Mouse (Mus musculus) midbrain, postnatal 0 days (tissue): ENCODE measurements at regions not wholly inside any gene's neighbourhood (a gene's known extent, or its start where the extent isn't known, plus 50 kb on each side); places are given as distances from the start of the nearest gene placed in this dataset.

Experiments
- ATAC-seq: fragments of 200-750 bp; cut with Nextera tagmentation; 2 replicates; pipeline ENCODE4 v1.8.0; 2017; ENCODE audit warnings: moderate number of reproducible peaks, mild to moderate bottlenecking, moderate TSS enrichment, moderate library complexity; ENCODE audit not compliant: low FRiP score
- DNase-seq: peaks from one replicate; pipeline ENCODE4 v3.0.0-alpha.2; 2015; ENCODE audit warnings: low spot score
- H3K27ac ChIP-seq: fragments of 300-500 bp; sonication (generic); 2 replicates; pipeline ENCODE4 v1.5.1; 2014; ENCODE audit warnings: low read depth, mild to moderate bottlenecking, low read length, mixed read lengths
- H3K27me3 ChIP-seq: fragments of 300-500 bp; sonication (generic); 2 replicates; pipeline ENCODE4 v1.6.1; 2014; ENCODE audit warnings: low read length, control low read depth, mixed read lengths; ENCODE audit not compliant: insufficient read depth
- H3K36me3 ChIP-seq: fragments of 300-500 bp; sonication (generic); 2 replicates; pipeline ENCODE4 v1.6.1; 2014; ENCODE audit warnings: low read length, control low read depth, mixed read lengths; ENCODE audit not compliant: insufficient read depth
- H3K4me1 ChIP-seq: fragments of 300-500 bp; sonication (generic); 2 replicates; pipeline ENCODE4 v1.6.1; 2014; ENCODE audit warnings: mild to moderate bottlenecking, control low read depth, antibody characterized with exemption, low read length, mixed read lengths; ENCODE audit not compliant: insufficient read depth
- H3K4me2 ChIP-seq: fragments of 300-500 bp; sonication (generic); 2 replicates; pipeline ENCODE4 v1.6.1; 2014; ENCODE audit warnings: low read depth, mild to moderate bottlenecking, low read length, mixed read lengths; ENCODE audit not compliant: poor library complexity, severe bottlenecking
- H3K4me3 ChIP-seq: fragments of 300-500 bp; sonication (generic); 2 replicates; pipeline ENCODE4 v1.5.1; 2014; ENCODE audit warnings: low read depth, mild to moderate bottlenecking, low read length, moderate library complexity
- H3K9ac ChIP-seq: fragments of 300-500 bp; sonication (generic); replicated peaks from 2 replicates; pipeline ENCODE4 v1.6.1; 2014; ENCODE audit warnings: mild to moderate bottlenecking, low read length, moderate library complexity, mixed read lengths; ENCODE audit not compliant: poor library complexity, severe bottlenecking
- H3K9me3 ChIP-seq: fragments of 300-500 bp; sonication (generic); 2 replicates; pipeline ENCODE4 v1.6.1; 2016; ENCODE audit warnings: low read length, control low read depth
- CTCF ChIP-seq: IDR thresholded peaks from 2 replicates; pipeline ENCODE4 v1.5.1; 2016; ENCODE audit warnings: antibody characterized with exemption, mild to moderate bottlenecking
- WGBS: fragments of 180-500 bp; shearing (Covaris S2); extraction: QIAGEN DNeasy Blood & Tissue Kit; methylation state at CpG from one replicate; pipeline ENCODE4 v1.1.7; 2014; 5-methylcytosine and 5-hydroxymethylcytosine counted together

DNA sequence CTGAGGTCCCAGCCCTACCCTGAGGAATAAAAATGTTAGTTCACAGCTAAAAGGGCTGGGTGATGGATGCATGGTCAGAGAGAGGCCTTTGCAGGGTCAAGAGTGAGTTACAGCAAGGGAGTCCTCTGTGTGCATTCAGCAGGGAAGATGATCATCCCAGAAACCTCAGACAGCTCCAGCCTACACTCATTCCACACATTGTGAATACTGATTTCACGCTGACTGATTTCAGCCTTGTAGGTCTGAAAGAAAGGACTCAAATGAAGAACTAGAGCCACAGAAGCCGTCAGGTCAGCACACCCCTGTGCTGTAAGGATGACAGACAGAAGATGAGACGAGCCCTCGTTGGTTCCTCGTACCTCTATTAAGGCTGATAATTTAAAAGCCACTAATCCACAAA, 2858.0 kb upstream of the 5930422O12Rik start:
- no peaks in the 10 kb centered on the region for H3K9me3 ChIP-seq
- whole genome bisulfite sequencing: 28% methylated on average over 5 of the region's 5 CpGs
- DNase-seq (no peak), ATAC-seq (no peak)
- H3K27ac ChIP-seq: no peak overlapping the region
- no peaks in the 10 kb centered on the region for H3K4me1 ChIP-seq
- H3K4me2 ChIP-seq: no peak overlapping the region
- no peak for TF ChIP-seq CTCF
- H3K9ac ChIP-seq: no peak overlapping the region
- no peaks in the 10 kb centered on the region for H3K36me3 ChIP-seq
- H3K27me3 ChIP-seq: no peaks in the 10 kb centered on the region
- H3K4me3 ChIP-seq: no peak overlapping the region

GRCm38 (mm10) chr8:30587508-30587907, 2841.0 kb upstream of the 5930422O12Rik start:
- TF ChIP-seq CTCF: no peak
- H3K36me3 ChIP-seq: no peaks in the 10 kb centered on the region
- H3K27ac ChIP-seq: no peak overlapping the region
- ATAC-seq (no peak), DNase-seq (no peak)
- WGBS: 87% methylated on average over 5 of the region's 5 CpGs
- no peak overlapping the region for H3K9ac ChIP-seq
- no peaks in the 10 kb centered on the region for H3K9me3 ChIP-seq
- no peaks in the 10 kb centered on the region for H3K4me1 ChIP-seq
- H3K27me3 ChIP-seq: no peaks in the 10 kb centered on the region
- no peak overlapping the region for H3K4me3 ChIP-seq
- H3K4me2 ChIP-seq: no peak overlapping the region

GRCm38 (mm10) chr8:30602421-30602820, 2826.1 kb upstream of the 5930422O12Rik start:
- no CpG with 5 or more reads among the region's 1 CpGs for WGBS
- Histone ChIP-seq H3K9ac (no peak overlapping the region), H3K4me3 (no peak overlapping the region), H3K27me3 (no peaks in the 10 kb centered on the region), H3K4me2 (no peak overlapping the region), H3K9me3 (no peaks in the 10 kb centered on the region), H3K4me1 (no peaks in the 10 kb centered on the region), H3K36me3 (no peaks in the 10 kb centered on the region), H3K27ac (no peak overlapping the region)
- TF ChIP-seq CTCF: no peak
- no peak for DNase-seq
- ATAC-seq: no peak

GRCm38 (mm10) chr8:30630332-30630731, 2798.2 kb upstream of the 5930422O12Rik start:
- no peaks in the 10 kb centered on the region for H3K27me3 ChIP-seq
- DNase-seq: no peak

GRCm38 (mm10) chr8:30636791-30637190, 2791.7 kb upstream of the 5930422O12Rik start:
- no peak overlapping the region for H3K4me2 ChIP-seq
- H3K4me1 ChIP-seq: no peaks in the 10 kb centered on the region
- no peak for ATAC-seq
- H3K27ac ChIP-seq: no peak overlapping the region
- TF ChIP-seq CTCF: no peak
- no peaks in the 10 kb centered on the region for H3K9me3 ChIP-seq
- peak; percentile 70 for DNase-seq
- H3K9ac ChIP-seq: no peak overlapping the region
- no peak overlapping the region for H3K4me3 ChIP-seq
- H3K36me3 ChIP-seq: no peaks in the 10 kb centered on the region
- 67% methylated on average over 2 of the region's 2 CpGs for WGBS
- no peaks in the 10 kb centered on the region for H3K27me3 ChIP-seq

More at GRCm38 (mm10) chr8:30630332-30630731, 2798.2 kb upstream of the 5930422O12Rik start:
- Histone ChIP-seq H3K4me1 (no peaks in the 10 kb centered on the region), H3K27ac (no peak overlapping the region), H3K4me3 (no peak overlapping the region), H3K9ac (no peak overlapping the region), H3K9me3 (no peaks in the 10 kb centered on the region), H3K36me3 (no peaks in the 10 kb centered on the region), H3K4me2 (no peak overlapping the region)
- WGBS: 48% methylated on average over 5 of the region's 5 CpGs
- no peak for TF ChIP-seq CTCF
- ATAC-seq: no peak

- Histone ChIP-seq H3K4me2 (no peak overlapping the region), H3K4me1 (no peaks in the 10 kb centered on the region), H3K27ac (no peak overlapping the region), H3K4me3 (no peak overlapping the region), H3K27me3 (no peaks in the 10 kb centered on the region), H3K9me3 (no peaks in the 10 kb centered on the region), H3K9ac (no peak overlapping the region), H3K36me3 (no peaks in the 10 kb centered on the region)
- no peak for TF ChIP-seq CTCF
- DNase-seq: peak; percentile 23
- ATAC-seq: no peak
- 41% methylated on average over 3 of the region's 3 CpGs for WGBS
Measured at GRCm38 (mm10) chr8:30642866-30643690, 2785.4 kb upstream of the 5930422O12Rik start.
